In the genomic region with DNA sequence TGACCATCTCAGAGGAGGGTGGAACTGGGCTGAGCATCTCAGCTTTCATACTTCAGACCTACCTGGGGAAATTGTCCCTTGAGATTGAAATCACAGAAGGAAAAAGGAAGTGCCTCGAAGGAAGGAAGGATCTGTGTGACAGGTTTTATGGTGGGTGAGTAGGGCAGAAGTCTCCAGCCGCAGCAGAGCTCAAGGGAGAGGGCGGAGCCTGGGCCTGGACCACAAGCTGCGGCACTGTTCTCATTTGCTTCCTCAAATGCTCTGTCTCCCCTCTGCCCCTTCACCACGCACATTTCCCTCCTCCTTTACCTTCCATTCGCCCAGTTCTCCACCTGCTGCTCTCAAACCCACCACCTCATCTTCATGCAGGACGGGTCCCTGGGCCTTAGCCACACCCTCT, we compare ENCODE assay signal across 9 mouse cellular contexts. TPM values are rescaled to one million over a fixed set of nuclear protein-coding genes. Genes with fewer than 3 reads are reported as not detected.
DNase-seq lines count a peak whose midpoint lies in the region; ATAC-seq and TF ChIP-seq lines count a peak whose summit lies in the region.
"Had no signal": no experiment of that assay in that cellular context is flagged by ENCODE, and none has a peak within 500 bp of the region (broad histone marks: within the 10 kb centered on the region; RNA-seq: fewer than 3 reads in every experiment).

No protein-coding gene starts in this region.

- TF ChIP-seq EP300 in MEL (IDR thresholded peaks at IDR 0.05; ENCODE audit: low read depth in 1 of 2, low read length in 2 of 2) = no peak

- TF ChIP-seq RAD21 in MEL (IDR thresholded peaks at IDR 0.05; ENCODE audit: low read depth, low read length) = no peak

- TF ChIP-seq CTCF in MEL (IDR thresholded peaks at IDR 0.05 in 2 of 3, conservative IDR thresholded peaks at IDR 0.05 in 1 of 3; ENCODE audit: control insufficient read depth in 1 of 3, insufficient read depth in 1 of 3, low read depth in 2 of 3, low read length in 3 of 3, poor library complexity in 1 of 3, severe bottlenecking in 1 of 3) = no peak
- no peak for TF ChIP-seq CTCF in cerebellum, adult 2 months (IDR thresholded peaks at IDR 0.05; ENCODE audit: borderline replicate concordance, insufficient read depth, low read depth, low read length)

- no peaks in the 10 kb centered on the region for H3K79me2 ChIP-seq in MEL (ENCODE audit: control insufficient read depth, insufficient read depth, low read length, poor library complexity)

- ATAC-seq in cerebellum, adult (ENCODE audit: insufficient number of reproducible peaks, low FRiP score, low TSS enrichment) = no peak

- TF ChIP-seq POLR2A in MEL (IDR thresholded peaks at IDR 0.05; ENCODE audit: control insufficient read depth in 1 of 2, insufficient read depth in 1 of 2, low read depth in 1 of 2, low read length in 2 of 2, poor library complexity in 1 of 2) = no peak
- no peak for TF ChIP-seq POLR2A in cerebellum, adult 2 months (IDR thresholded peaks at IDR 0.05; ENCODE audit: borderline replicate concordance, insufficient read depth, low read length)

- peak overlapping the region; percentile 10; the same call in 1 of the 2 replicates for H3K4me3 ChIP-seq in heart, embryonic 10.5 days
- peak overlapping the region; percentile 9 to 39; a peak in 2 of 4 replicates for H3K4me3 ChIP-seq in MEL (ENCODE audit: control insufficient read depth in 1 of 2, insufficient read depth in 1 of 2, low read depth in 2 of 2, low read length in 2 of 2)
- H3K4me3 ChIP-seq in cerebellum, adult 2 months (replicated peaks; ENCODE audit: insufficient read depth, low read depth, low read length) = no peak overlapping the region

- H3K27ac ChIP-seq in heart, embryonic 10.5 days = 0 out of 2 replicates have a peak overlapping the region, but pooled peaks have one; percentile 12
- H3K27ac ChIP-seq in MEL (ENCODE audit: control insufficient read depth, low read depth, low read length) = no peak overlapping the region
- no peak overlapping the region for H3K27ac ChIP-seq in cerebellum, adult 2 months (ENCODE audit: insufficient read depth, low read length)
- H3K27ac ChIP-seq: macrophage had no signal

- WGBS in heart, embryonic 10.5 days = 26% methylated on average over 7 of the region's 7 CpGs
- 27% methylated on average over 7 of the region's 7 CpGs for WGBS in cerebellum, adult 2 months

- no peaks in the 10 kb centered on the region for H3K9me3 ChIP-seq in heart, embryonic 10.5 days
- H3K9me3 ChIP-seq in MEL (replicated peaks; ENCODE audit: insufficient read depth, low read length) = no peaks in the 10 kb centered on the region

- DNase-seq in heart, embryonic 10.5 days (ENCODE audit: low spot score) = no peak
- DNase-seq in heart, postnatal 25 days (ENCODE audit: low spot score) = no peak
- DNase-seq in MEL (ENCODE audit: low read depth, low spot score) = peak; percentile 82
- peak; percentile 48 to 59 for DNase-seq in kidney, postnatal 4 days
- DNase-seq in natural killer cell, adult 2 months (ENCODE audit: low spot score in 2 of 2) = peak; percentile 11 to 65
- DNase-seq in ovary, adult 18-20 months (ENCODE audit: low spot score) = no peak
- no peak for DNase-seq in cerebellum, adult 2 months

- peaks cover 23% of the 10 kb centered on the region for H3K4me1 ChIP-seq in heart, embryonic 10.5 days
- peaks cover 5 to 24% of the 10 kb centered on the region in 2 experiments for H3K4me1 ChIP-seq in MEL (ENCODE audit: control insufficient read depth in 1 of 2, insufficient read depth in 2 of 2, low read length in 2 of 2)
- H3K4me1 ChIP-seq in cerebellum, adult 2 months (ENCODE audit: control insufficient read depth, insufficient read depth, low read length) = no peaks in the 10 kb centered on the region

- H3K27me3 ChIP-seq in heart, embryonic 10.5 days (ENCODE audit: insufficient read depth, poor library complexity, severe bottlenecking) = peaks cover 20% of the 10 kb centered on the region; the same call in 1 of the 2 replicates
- H3K27me3 ChIP-seq in MEL (ENCODE audit: control insufficient read depth in 1 of 2, insufficient read depth in 2 of 2, low read length in 2 of 2) = no peaks in the 10 kb centered on the region
- no peaks in the 10 kb centered on the region for H3K27me3 ChIP-seq in cerebellum, adult 2 months (ENCODE audit: control insufficient read depth, insufficient read depth, low read length)

- no peaks in the 10 kb centered on the region for H3K36me3 ChIP-seq in heart, embryonic 10.5 days
- peaks cover 0 to 15% of the 10 kb centered on the region in 2 experiments; a peak in 2 of 4 replicates for H3K36me3 ChIP-seq in MEL (ENCODE audit: control insufficient read depth in 1 of 2, insufficient read depth in 2 of 2, low read length in 2 of 2)

- peak overlapping the region; percentile 20 for H3K9ac ChIP-seq in MEL (ENCODE audit: control insufficient read depth, low read depth, low read length, poor library complexity, severe bottlenecking)

- intact Hi-C loops in heart, postnatal 25 days (cut with DNase I) = no loop called here

TF ChIP-seq in MEL, 35 proteins besides CTCF, POLR2A, EP300 and RAD21:
- no peak for TF ChIP-seq NRF1 (IDR thresholded peaks at IDR 0.05; ENCODE audit: insufficient read depth, low read depth, low read length, poor library complexity, severe bottlenecking)
- 0 out of 2 replicates have a peak, but pooled peaks have one; percentile 15 for TF ChIP-seq TCF12 (IDR thresholded peaks at IDR 0.05; ENCODE audit: low read depth, low read length)

RNA-seq across cellular contexts. Expression of gene Notch2, which starts 42.2 kb away (rescaled TPM):
- 11.2 and 16.8 TPM in 2 replicates for polyA plus RNA-seq in heart, embryonic 10.5 days (2016; fragmentation: Nextera tagmentation; extraction: Ambion mirVana)
- total RNA-seq in heart, postnatal 25 days (2021) = 10 to 100 TPM; 19.3 to 19.5 TPM
- 16.6 and 22.7 TPM in 2 replicates for total RNA-seq in MEL (2012; rRNA removed)
- polyA plus RNA-seq in MEL (2012; ENCODE audit: insufficient read depth in 1 of 2, insufficient read length in 2 of 2, low read depth in 1 of 2, low replicate concordance in 2 of 2, missing spikeins in 1 of 2) = 10 to 100 TPM; 16.2 to 36.6 TPM
- 5.1 and 6.0 TPM in 2 replicates for polyA plus RNA-seq in cerebellum, adult 2 months (2012; rRNA removed)

Comparison
In these comparisons a context has a peak if more than half of its experiments do, and no peak if none do; other contexts are left out.
1. DNase-seq: peak in MEL (single experiment), kidney, postnatal 4 days (2 of 2) and natural killer cell, adult 2 months (2 of 2); none in heart, embryonic 10.5 days (single experiment), heart, postnatal 25 days (single experiment), ovary, adult 18-20 months (single experiment) and cerebellum, adult 2 months (0 of 2).